Comparison of ENCODE assay signal across 8 mouse cellular contexts in genomic region chr7:10480588-10481233, GRCm38 (mm10). TPM values are rescaled to one million over a fixed set of nuclear protein-coding genes. Genes with fewer than 3 reads are reported as not detected.
A peak's percentile ranks its signal among the peaks of the same experiment; 100 is the strongest.
DNase-seq lines count a peak whose midpoint lies in the region.

No protein-coding gene starts in this region.

- DNase-seq in embryo, embryonic 10 days (ENCODE audit: low spot score), result peak; percentile 7
- no peak for DNase-seq in embryo, embryonic 9.5 days (ENCODE audit: extremely low spot score)
- peak; percentile 8 to 74 for DNase-seq in cerebellum, postnatal 10 days
- peak; percentile 26 to 31 for DNase-seq in frontal cortex, postnatal 14 days (ENCODE audit: low spot score in 2 of 2)
- DNase-seq in left cerebral cortex, postnatal 14 days (ENCODE audit: low spot score in 2 of 2), result peak; percentile 18 to 69
- DNase-seq in right cerebral cortex, postnatal 10 days (ENCODE audit: low spot score in 2 of 2), result peak; percentile 76
- no peak for DNase-seq in lung, postnatal 25 days (ENCODE audit: low spot score)
- no peak for DNase-seq in natural killer cell, adult 2 months (ENCODE audit: low spot score in 2 of 2)

- intact Hi-C loops in left cerebral cortex, postnatal 14 days (cut with DNase I), result no loop called here

RNA-seq across cellular contexts. Expression of gene Zik1, which starts 14.5 kb away (rescaled TPM):
- total RNA-seq in left cerebral cortex, postnatal 14 days (2021), result 10 to 100 TPM; 16.7 to 17.1 TPM

RNA-seq across cellular contexts. Expression of gene Vmn1r67, which starts 37.6 kb away (rescaled TPM):
- total RNA-seq in left cerebral cortex, postnatal 14 days (2021), result not detected

Comparison
In these comparisons a context has a peak if more than half of its experiments do, and no peak if none do; other contexts are left out.
1. DNase-seq: peak in embryo, embryonic 10 days (single experiment), cerebellum, postnatal 10 days (2 of 2), frontal cortex, postnatal 14 days (2 of 2), left cerebral cortex, postnatal 14 days (2 of 2) and right cerebral cortex, postnatal 10 days (2 of 2); none in embryo, embryonic 9.5 days (single experiment), lung, postnatal 25 days (single experiment) and natural killer cell, adult 2 months (0 of 2).